Mouse (Mus musculus) natural killer cell, adult 2 months (primary cell): Measurements from ENCODE around the gene AA467197.

ENCODE experiments used
- DNase-seq, 2 experiments: peaks; one replicate each; pipeline ENCODE4 v3.0.0; 2022; ENCODE audit warnings: low spot score in 2 of 2

The AA467197 gene

DNA sequence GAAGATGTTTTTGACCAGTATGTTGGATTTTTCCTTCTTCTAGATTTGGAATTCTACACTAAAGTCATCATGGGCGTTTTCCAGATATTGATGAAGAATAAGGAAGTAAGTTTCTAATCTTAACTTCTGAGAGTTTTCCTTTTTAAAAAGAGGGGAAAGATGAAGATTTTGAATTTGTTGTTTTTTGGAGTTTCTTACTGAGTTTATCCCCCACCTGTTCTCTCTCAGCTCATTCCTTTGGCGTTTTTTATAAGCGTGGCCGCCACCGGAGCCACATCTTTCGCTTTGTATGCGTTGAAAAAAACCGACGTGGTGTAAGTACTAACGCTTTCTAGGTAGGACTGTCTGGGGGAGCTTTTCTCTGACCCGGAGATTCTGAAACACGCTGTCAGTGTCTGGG is 1.2 kb downstream of the AA467197 start:
- DNase-seq, result no peak

DNA sequence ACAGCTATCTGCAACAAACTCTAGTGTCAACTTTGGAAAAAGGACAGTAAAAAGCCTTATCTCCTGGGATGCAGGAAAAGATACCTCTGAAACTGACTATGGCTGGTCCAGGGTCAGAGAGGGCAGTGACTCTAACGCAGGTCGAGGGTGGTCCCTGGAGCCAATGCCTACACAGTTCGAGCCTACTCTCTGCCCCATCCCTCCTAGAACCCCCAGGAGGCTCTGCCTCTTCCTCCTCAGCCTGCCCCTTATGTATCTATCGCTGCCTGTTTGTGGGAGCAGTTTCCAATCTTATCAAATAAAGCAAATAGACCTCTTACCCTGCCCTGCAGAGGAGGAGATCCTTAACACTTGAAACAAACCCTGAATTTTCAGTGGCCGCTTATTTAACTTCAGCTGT is 1.9 kb downstream of the AA467197 start:
- no peak for DNase-seq

DNA sequence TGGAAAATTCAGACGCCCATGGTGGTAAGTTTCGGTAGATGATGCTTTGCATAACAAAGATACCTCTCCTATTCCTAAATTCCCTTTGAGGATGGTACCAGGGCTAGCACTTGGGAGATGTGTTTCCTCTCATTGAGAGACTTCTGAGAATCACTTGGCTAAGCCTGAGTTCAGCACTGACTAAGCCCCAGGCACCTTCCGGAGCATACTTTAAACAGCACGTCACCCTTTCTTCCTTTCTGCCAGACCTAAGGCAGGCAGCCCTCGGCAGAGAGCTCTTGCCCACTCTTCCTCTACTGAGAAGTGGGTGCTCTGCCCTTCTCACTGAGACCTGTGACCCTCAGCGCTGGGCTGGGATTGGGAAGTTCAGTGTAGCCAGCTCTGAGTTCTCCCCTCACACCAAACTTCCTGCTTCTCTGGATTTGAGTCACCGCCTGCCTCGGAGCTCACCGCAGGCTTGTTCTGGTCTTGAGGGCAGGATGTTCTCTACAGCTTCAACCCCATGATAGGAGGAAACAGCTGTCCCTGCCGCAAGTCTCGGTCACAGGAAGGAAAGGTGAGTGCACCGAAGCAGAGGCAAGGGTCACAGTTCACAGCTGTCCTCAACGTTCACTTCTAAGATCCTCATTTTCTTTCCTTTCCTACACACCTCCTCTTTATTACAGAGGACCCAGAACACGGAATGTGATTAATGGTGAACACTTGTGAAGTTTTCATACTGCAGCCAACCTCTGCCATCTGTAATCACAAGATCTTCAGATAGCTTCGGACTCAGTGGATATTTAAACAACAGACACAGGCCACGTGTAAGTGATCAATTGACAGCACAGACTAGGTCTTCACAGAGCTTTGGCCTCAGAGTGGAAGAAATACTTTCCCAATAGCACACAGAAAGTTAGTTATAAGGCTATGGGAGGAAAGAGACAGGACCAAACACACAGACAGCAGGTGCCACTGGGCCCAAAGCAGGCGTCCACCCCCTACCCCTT is 15.6 kb downstream of the AA467197 start:
- DNase-seq, result peak; percentile 79 to 84

DNA sequence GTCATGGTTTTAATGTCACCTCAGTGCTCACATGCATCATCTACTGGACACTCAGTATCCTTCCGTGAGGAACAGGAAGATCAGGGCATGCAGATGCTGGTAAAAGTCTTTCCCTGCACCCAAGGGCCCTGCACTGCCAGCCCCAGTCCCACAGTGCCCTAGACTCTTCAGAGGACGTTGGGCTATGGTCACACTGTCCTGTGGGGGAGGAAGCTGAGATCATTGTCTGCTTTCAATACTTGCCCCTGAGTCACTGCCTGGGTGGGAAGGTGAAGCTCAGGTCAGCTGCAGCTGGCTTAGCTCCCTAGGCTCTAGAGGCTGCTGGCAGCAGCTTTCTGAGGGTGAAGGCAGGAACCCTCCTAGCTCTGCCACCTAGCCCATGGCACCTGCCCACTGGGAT is 19.3 kb downstream of the AA467197 start:
- DNase-seq, result peak; percentile 16 to 35

DNA sequence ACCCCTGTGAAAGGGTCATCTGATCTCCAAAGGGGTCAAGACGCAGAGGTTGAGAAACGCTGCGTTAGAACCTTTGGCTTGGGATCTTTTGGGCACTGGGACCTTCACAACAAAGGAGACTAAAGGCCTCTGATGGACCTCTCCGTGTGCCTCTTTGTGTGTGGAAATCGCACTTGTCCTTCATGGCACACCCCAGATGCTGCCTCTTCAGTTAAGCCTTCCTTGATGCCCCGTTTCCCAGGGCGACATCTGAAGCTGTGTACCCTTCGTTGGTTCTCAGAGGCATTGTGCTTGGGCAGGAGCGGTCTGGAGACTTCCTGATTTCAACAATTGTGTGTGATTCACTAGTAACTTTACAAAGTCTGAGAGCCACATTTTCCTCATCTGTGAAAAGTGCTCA is 20.0 kb downstream of the AA467197 start:
- no peak for DNase-seq

DNA sequence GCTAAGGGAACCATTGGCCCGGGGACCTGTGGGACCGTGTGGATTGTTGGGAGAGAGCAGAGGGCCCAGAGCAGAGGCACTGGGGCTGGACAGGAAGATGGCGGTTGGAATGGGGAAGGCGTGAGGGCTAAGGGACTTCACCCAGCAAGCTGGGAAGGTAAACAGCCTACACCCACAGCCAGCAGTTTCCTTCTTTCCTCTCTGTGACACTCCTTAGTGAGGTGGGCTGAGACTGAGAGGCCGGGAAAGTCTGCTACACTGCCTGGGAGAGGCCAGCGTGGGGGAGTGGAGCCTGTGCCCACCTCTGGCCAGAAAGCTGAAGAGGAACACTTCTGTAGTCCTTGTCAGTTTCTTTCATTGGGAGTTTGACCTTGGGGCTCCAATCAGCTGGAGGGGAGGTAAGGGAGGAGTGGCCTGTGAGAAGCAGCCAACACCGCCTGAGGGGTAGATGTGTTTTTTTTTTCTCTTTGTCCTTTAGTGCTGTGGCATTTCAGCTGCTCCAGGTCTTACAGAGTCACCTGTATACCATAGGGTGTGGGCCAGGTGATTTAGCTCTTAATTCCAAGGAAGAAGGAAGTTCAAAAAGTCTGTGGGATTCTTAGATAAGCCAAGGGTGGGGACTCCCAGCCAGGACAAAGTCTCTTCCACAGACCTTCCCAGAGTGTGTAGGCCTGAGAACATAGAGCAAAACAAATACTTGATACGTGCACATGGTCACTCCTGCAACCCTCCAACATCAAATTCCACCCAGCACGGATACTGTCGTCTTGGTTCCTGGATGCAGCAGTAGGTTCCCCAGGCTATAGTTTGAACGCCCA is 21.1 kb downstream of the AA467197 start:
- no peak for DNase-seq

DNA sequence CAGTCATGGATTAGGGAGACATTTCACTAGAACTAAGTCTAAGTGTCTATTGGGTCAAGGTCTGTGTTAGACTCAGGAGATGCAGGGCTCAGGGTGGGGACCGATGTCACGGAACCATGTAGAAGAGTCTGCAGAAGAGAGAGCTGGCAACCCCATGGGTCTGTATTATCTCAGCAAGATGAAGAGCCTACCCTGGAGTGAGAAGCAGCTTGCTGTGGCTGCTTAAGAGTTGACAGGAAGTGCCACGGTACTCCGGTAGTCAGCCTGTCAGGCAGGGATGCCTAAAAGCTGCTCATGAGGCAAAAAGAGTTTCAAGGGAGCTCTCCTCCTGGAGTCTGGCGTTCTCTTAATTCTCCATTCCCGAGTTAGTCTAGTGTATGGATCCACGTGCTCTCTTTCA is 23.0 kb downstream of the AA467197 start:
- DNase-seq, result no peak

DNA sequence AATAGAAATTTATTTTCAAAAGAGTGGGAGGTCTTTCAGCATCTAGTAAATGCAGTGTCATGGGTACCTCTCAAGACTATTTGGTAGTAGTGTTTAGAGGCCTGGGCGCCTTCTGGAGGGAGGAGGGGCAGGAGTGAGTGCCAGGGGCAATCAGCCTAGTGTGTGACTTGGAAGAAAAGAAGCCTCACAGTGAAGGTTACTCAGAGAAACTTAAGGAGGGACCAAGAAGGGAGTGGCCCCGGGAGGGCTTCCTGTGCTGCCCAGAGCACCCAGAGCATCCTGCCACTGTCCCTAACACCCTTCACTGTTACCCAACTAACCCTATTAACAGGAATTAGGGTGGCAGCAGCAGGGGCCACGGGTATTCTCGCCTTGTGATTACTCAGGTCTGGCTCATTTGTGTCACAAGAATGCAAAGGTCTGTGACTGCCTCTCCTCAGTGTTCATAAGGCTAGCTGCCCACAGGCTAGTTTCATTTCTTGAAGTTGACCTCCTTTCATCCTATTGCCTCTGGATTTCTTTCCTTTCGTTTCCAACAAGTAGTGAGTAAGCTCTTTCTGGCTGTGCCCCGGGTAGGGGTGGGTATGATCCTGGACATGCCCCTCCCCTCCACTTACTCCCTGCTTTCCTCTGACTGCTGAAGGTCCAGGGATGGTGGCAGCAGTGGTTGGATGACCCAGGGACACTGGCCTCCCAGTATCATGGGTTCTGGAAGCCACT is 28.6 kb downstream of the AA467197 start:
- DNase-seq, result peak in 1 of 2 experiments; percentile 26

DNA sequence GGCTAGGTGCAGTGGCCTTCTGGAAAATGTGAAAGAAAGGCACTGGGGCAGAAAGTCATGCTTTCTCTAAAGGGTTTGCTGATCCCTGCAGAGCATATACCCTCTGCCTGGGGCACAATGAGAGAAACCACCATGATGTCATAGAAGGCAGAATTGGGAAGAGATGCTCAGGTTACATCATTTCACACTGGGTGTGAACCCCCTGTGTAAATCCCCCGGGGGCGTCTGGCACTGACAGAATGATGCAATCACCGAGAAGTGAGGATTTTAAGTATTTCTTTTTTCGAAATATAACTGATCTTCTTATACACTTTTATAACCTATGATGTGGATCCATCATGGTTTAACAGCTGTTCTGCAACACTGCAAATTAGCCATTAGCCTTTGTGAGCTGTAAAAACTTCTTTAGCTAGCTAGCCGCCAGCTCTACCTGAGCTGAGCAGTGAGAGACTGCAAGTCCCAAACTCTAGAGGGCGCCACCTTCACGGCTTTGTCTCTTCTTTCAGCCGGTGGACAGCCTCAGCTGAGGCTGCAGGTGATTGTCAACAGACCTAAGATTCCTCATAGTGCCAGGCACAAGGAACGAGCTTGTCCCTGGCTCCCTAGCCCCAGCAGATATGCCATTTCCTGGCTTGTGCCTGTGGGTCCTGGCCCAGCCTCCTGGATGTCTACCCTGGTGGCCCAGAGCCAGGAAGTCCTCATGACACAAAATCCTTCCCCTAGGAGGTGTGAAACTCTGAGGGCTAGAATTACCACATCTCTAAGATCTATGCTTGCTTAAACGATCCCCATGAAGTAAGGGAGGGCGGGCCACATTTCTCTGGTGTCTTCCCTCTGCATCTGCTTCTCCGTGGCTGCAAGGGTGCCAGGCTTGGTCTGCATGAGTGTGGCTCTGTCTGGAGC is 29.4 kb downstream of the AA467197 start:
- peak; percentile 50 to 58 for DNase-seq

DNA sequence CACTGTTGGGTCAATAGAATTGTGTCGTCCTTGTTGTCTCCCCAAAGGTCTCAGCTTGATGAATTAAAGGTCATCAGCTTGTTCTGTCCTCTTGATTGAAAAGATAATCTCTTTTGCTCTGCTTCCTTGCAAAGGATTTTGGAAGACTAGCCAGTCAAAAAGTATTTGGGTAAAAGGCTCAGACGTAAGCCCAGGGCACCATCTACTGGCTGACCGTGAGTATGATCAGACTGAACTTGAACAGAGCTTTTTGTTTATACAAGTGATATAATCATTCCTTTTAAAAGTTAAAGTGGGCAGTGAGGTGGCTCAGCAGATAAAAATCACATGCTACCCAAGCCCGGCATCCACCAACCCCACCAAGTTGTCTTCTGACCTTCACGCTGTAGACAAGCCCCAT is 31.1 kb downstream of the AA467197 start:
- peak; percentile 26 to 54 for DNase-seq

DNA sequence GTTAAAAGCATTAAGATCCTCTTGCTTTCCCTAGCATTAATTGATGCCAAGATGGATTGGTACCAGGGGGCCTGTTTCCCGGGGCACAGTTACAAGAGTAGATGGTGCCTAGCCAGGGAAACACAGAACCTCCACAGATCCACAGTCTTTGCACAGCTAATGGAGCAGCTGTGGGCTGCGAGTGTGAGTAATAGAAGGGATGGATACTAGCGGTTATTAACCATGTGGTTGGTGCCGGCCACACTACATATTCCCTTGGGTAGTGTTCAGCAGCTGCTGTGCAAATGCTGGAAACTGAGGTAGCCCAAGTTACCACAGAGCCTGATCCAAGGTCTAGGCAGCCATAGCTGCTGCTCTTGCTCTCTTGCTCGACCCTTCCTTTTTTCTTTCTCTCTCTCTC is 34.9 kb downstream of the AA467197 start:
- DNase-seq, result no peak

DNA sequence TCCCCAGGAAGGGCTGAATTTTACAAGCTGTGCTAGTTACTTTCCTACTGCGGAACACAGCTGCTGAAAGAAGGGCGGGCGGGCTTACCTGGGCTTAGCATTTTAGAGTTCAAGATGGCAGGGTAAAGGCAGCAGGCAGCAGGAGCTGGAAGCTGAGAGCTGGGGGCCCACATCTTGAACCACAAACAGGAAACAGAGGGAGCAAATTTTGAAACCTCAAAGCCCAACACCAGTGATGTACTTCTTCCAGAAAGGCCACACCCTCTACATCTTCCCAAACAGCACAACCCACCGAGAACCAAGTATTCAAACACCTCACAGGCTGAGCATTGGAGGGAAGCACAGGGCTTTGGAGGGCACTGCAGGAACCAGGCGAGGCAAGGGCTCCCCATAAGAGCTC is 36.1 kb downstream of the AA467197 start:
- no peak for DNase-seq

DNA sequence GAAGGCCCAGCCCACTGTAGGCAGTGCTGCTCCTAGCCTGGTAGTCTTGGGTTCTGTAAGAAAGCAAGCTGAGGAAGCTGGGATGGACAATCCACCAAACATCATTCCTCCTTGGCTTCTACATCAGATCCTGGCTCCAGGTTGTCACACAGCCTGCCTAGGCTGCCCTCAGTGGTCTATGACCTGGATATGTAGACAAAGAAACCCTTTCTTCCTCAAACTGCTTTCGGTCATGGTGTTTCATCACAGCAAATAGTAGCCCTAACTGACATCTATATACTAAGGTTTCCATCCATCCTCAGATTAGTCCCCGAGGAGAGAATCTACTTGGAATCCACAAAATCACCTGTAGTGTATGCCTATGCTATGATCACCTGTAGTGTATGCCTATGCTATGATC is 38.3 kb downstream of the AA467197 start:
- DNase-seq, result no peak

DNA sequence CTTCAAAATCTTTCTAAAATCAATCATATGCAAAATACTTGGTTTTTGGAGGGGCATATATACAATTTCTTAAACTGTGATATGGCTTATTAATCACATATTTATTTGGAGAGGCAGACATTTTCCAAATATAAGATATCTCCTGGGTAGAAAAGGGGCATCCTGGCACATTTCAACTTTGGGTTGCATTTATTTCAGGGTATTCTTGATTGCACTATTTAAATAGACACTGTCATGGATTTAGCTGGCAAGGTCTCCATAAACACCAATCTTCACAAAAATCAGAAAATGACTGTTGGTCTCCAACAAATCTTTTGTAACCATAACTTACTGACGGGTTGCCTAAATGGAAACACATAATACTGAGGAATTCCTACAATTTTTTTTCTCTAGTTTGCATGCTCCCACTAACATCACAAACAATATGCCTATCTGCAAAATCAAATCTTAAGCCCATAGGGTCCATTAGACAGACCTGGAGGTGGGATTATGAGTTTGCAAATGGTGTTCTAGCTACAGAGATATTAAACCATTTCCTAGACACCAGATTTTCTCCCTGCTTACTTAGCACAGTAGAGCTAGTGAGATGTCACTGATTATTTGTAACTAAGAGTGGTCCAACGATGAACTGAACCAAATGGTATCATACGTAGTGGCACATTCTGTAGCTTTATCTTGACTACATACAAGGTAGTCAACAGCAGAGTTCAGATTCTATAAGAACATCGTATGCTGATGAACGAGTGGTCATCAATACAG is 44.8 kb downstream of the AA467197 start:
- no peak for DNase-seq

DNA sequence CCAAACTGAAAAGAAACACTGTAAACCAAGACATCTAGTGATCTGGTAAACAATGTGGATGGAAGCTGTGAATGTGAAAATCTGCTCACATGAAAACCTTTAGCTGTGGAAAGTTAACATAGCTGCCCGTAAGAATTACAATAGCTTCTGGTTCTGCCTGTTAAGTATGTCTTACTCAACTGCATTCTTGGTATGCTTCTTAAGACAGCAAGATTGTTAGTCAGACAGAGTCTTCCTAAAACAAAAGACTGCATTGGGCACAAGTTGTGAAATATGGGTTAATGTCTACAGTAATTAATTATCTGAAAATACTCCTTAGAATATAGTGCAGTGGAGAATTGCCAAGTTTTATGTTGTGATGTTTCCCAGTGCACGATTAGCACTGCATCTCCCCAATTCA is 45.7 kb downstream of the AA467197 start:
- DNase-seq, result no peak

DNA sequence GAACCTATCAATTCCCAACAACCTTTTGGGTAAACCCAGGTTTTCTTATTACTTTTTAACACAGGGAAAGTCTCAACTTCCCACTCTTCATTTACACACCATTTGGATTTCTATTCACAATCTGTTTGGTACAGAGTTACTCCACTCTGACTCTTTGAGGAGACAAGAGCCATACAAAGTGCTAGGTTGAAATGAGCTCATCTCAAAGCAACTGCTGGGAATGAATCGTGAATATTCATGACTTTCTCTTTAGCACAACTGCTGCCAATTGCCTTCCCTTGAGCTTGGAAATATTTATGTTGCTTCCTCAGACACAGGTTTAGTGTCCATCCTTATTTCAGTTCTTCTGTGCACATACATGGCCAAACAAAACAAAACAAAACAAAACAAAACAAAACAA is 46.9 kb downstream of the AA467197 start:
- no peak for DNase-seq

DNA sequence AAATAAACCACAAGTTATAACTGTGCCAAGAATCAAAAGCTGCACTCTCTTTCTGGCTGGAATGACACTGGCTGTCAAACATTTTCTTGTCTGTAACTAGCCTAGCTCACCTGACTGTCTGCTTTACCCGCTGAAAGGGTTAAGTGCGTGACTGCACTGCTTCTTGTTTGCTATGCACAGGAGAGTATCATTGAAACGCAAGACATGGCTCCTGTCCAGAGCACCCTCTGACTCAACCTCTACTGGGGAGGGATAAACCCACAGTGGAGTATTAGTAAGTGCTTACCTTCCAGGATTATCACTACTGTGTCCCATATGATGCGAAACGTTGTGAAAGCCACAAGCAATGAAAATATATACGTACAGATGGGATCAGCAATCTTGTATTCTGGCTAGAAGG is 49.9 kb downstream of the AA467197 start:
- DNase-seq, result no peak
